Mouse (Mus musculus): Measurements from ENCODE around the gene Faah.

Gene Faah

DNA sequence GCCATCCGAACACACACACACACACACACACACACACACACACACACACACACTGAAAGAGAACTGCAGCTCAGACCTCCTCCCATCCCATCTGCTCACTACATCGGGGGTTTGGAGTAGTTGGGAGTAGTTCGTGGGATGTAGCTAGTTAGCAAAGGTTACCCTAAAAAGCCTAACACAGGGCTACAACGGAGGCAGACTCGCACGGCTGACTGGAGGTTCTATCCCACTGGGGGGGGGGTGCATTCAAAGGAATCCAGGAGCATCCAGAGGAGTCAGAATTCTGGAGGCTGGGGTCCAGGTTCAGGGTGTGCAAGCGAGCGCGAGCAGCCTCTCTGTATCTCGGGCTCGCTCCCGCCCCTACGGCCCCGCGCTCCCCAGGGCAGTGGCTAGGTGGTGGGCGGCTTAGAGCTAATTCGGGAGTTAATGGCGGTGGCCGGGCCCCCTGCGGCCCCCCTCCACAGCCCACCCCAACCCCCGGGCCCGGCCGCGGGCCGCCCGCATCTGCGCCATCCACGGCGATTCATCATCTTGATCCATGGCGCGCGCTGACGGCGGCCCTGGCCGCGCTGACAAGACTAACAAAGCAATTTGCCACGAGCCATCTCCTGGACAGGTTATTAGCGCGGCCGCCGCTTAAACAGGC is 73.9 kb downstream of the Faah start:
- DNase-seq (ENCODE audit: low spot score): no peak

DNA sequence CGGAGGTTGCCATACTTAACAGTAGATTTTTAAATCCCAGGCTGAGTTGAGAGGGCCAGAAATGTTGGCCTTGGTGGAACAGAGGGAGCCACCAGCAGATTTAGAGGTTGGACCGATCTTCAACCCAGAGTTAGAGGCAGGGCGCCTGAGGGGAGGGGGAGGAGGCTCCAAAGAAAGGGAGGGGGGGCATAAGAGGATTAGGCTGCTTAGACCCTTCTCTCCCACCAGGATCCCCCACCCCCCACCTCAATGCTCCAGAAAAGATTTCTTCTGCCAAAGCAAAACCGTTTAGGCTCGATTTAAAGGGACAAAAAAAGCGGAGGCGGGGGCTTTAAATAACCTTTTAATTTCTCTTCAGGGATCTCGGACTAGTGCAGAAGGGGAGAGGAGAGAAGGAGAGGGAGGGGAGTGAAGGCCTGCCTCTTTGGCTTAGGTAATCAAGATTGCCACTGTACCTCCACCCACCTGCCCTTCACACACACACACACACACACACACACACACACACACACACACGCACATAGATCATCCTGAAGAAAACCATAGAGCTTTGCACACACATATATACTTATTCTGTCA is 76.4 kb downstream of the Faah start:
- no peak for DNase-seq (ENCODE audit: low spot score)

DNA sequence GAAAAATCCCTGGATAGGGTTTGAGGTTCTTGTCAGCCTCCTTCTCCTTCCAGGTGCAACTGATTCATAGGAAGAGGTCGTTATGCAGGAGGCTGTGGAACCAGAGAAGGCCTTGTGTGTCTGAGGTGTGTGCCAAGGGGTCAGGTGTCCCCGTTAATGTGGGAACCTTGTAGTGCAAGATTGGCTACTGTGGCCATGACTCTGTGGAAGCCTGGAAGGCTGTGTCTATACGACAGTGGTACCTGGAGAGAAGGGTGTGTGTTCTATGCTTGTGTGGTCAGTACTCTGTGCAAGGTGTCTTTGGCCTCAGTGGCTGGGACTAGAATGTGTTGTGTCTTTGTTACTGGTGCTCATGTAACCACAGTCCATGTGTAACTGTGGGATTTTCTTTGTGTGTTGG is 77.0 kb downstream of the Faah start:
- DNase-seq (ENCODE audit: low spot score): no peak

DNA sequence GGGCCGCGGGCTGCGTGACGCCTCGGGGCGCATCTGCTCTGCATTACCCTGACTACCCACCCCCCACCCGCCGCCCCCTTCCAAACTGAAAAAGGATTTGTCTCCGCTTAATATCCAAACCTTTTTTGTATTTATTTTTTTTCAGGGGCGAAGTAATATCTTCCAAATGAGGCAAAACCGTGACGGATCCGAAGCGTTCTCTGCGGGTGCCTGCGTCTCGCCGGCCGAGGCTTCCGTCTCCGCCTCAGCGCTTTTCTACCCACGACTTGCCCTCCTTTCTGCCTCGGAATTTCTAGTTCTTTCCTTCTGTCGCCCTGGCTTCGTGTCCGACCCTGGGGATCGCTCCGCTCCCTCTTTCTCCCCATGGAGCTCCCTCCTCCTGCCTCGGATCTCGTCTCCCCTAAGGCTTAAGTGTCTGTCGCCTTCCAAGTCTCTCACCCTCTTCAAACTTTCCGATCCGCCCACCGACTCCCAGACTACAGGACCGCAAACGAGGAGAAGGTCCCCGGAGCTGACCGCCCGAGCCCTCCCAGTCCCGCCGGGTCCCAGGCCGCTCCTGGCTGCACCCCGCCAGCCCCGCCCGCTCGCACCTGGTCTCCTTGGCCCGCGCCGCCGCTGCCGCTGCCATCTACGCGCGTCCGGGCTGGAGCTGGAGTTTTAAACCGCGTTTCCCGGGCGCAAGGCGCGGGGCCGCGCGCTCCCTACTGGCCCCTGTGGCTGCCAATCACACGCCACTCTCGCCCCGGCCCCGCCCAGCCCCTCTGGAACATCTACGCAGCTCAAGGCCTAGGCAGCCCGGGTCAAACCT is 78.2 kb downstream of the Faah start, which contains the start of gene Dmbx1:
TSS of gene Dmbx1 (minus strand) at position 632 of the 808 bp plus-strand sequence.
- peak; percentile 8 for DNase-seq (ENCODE audit: low spot score)

DNA sequence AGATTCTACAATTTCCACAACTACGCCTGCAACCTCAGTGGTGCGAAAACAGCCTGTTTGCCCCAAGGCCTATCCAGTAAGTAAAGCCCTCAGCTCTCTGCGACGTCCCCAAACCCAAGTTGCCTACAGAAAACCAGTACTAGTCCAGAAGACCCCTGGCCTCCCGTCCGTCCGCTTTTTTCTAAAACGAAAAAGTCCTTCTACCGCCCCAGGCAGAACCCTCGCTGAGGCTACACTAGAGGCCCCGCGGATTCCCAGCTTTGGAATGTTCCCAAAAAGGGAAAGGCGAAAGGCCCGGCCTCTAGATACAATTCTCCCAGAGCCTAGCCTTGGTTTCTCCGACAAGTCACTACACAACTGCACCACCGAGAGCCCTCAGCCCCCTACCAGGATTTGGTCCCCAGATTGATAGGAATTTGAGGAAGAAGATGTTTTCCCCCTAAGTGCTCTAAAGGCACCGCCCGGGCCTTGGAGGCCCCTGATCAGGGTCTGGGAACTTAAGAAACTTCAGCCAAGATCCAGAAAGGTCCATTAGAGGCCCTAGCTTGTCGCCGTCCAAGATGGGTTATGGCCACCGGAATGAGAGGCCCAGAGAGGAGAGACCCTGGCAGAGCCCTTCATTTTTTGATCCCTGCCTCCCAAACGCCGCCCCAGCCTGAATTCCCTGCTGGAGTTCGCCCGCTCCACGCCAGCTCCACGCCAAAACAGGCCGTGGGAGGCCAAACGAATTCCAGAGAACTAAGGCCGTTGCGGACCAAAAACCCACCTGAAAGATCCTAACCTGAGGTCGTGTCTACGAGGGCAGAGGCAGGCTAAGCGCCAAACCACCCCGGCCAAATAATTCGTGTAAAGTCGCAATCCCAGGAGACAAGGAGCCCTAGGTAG is 79.2 kb downstream of the Faah start:
- peak; percentile 4 for DNase-seq (ENCODE audit: low spot score)

DNA sequence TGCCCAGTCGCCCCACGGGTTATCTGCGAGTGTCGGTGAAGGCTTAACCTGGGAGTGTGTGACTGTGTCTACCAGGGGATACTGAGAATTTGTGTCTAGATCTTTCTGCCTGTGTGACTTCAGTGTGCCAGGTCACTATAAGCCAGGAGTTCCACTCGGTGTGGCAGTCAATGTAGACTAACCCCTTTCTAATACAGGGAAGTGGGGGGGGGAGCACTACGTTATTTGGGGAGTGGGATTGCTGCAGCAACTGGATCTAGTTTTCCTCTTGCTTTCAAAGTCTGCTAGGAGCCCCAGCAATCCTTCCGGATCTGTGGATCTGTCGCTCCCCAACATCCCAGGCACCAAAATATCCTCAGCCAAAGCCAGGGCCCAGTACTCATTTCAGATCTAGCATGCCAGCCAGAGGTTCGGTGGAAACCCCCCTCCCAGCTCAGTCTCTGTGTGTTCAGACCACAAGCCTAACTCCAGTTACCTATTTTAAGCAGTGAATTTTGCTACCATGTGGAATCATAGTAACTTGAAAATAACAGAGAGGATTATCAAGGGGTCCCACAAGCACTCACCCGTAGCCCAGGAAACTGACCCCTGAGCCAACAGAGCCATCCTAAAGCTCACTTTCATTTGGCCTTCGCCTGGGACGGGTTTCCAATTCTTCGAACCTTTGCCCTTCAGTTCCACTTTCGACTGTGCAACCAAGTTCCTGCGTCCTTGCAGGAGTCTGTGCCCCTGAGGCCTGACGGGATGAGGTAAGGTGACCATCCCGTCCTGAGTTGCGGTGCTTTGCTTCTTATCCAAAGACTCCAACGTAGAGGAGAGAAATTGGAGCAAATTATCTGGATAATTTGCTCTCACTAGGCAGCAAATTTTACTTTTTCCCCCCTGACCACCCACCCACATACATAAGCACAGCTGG is 80.4 kb downstream of the Faah start:
- no peak for DNase-seq (ENCODE audit: low spot score)

DNA sequence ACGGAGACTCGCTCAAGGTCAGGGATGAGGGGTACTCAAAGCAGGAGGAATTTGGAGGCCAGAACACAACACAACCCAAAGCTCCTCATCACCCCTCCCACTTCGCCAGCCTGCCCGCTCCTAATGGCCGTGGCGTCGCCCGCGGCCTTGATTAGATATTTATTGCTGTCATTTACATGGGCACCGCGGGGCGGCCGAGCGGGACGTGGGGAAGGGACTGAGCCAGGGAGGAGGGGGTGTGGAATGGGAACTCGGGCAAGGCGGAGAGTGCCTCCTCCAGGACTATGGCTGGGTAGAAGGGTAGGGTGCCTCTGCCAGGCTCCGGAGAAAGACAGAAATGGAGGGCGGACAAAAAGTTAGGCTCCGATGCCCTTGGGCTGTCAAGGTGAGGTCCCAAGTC is 81.1 kb downstream of the Faah start:
- no peak for DNase-seq (ENCODE audit: low spot score)

DNA sequence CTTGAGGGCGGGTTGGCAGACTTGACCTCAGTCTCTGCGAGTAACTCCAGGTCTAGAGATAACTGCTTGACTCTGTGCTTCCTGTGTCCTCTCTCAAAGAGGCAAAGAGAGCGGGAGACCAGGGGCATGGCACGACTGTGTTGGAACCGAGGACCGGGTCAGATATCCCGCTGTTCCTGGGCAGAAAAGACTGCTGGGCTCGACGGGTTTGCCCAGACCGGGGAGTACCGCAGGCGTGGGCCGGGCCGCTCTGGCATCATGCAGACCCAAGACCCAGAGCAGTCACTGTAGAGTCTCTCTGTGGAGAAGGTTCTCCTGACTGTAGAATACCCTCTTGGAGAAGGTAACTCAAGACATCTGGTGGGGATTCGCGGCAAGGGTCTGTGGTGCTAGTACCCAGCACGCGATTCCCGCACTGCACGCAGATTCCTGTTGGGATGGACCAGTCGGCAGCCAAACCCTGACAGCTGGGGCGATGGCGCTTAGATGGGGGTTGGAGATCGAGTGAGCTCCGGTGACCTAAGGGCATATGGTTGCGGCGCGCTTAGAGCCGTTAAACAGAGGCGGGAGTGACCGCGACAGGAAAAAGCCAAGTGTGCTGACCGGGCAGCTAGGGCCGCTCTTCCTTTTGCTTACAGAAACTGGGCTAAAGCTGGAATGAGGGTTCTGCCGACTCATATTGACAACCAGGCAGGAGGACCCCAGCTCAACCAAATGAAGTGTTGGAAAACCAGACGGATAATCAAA is 81.7 kb downstream of the Faah start:
- DNase-seq (ENCODE audit: low spot score): peak; percentile 4

DNA sequence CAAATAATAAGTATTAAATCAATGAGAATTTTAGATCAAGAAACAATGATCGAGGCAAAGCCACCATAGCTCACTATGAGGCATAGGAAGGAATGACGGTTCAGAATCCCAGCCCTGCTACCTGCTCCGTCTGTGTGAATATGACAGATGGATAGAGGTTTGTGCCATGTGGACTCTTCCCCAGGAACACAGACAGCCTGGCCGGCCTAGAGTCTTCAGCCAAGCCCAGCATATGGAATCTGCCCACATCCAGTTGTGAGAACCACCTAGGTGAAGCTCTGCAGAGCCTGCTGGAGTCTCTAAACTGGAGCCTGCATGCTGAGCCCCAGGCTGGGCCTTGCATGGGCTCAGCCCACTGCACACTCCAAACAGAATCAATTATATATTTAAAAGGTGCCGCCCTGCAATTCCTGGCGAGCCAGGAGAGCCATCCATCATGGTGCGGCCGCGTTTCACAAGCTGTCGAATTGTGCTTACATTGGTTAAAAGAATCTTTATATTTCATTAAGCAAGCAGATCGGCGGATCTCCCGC is 86.1 kb downstream of the Faah start:
- no peak for DNase-seq (ENCODE audit: low spot score)

DNA sequence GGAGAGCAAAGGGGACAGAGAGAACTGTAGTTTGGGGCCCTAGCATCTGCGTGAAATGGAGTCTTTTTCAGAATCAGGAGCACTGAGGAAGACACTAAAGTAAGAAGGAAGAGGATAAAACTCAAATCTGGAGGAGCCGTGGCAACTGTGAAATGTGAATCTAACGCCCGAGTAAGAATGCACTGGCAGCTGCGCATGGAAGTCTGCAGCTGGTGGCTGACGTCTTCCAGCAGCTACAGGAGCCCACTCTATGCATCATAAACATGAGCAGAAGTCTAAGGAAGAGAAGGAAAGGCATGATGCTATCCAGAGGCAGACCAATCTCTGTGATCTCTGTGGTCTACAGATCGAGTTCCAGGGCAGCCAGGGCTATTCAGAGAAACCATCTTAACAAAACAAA is 90.1 kb downstream of the Faah start:
- DNase-seq (ENCODE audit: low spot score): no peak

DNA sequence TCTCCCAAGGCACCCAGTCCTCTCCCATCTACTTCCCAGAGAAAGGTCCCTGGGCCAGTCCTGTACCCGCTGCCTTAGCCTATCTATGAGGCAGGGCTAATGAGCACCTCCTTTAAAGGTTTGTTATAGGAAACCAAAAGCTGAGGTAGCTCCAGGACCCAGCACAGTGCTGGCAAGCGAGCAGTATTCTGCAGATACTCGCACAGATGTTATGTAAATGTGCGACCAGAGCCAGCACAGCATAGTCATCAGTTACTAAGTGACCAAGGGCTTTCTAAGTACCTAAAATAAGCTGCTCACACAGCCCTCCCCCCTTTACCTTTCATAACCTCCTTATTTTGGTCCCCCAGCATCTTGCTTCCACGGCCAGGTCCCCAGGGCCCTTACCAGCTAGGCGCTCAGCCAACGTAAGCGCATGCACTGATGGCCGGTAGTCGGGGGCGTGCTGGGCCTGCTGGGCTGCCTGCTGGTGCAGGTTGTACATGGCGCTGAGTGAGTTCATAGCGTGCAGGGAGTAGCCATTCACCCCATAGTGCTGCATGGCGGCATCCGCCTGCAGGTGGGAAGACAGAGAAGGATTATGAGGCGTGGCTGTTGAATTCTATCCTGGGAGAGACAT is 94.4 kb downstream of the Faah start:
- DNase-seq (ENCODE audit: low spot score): no peak

DNA sequence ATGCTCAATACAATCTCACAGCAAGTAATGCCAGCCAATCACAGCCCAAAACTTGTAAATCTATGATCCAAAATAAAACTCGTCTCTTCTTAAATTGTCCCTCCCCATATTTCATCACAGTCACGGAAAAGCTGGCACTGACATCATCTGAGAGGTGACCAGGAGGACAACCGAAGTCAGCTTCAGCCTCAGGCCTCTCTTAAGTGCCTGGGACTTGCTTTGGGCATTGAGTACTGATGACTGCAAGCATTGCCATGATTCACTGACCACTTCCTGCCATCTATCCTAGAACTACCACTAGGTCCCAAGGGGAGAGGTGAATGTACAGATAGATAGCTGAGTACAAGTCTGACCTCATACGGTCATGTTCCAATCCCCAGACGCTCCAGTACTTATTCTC is 95.0 kb downstream of the Faah start:
- no peak for DNase-seq (ENCODE audit: low spot score)

DNA sequence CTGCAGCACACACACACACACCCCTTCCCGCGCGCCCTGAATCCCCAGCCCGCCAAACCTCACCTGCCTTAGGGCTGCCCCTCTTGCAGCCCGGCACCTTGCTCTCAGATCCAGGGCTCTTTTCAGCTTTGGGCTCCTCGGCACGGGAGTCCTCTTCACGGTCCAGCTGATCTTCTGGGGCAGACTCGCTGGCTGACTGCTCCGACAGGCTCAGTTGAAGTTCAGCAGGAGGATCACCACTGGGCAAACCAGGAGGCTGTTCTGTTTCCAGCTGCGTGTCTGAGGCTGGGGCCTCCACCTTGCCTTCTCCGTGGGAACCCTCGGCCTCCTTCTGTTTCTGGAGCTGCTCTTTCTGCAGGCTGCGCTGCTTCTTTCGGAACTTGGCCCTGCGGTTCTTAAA is 97.8 kb downstream of the Faah start:
- no peak for DNase-seq (ENCODE audit: low spot score)
